Mouse (Mus musculus): ENCODE data around the gene Fars2.
"Not testable (repeated sequence)": the region's sequence is repeated elsewhere in the genome, so short reads cannot be mapped to it uniquely, and the experiment has no call there.

Fars2 gene

GRCm38 (mm10) chr13:36367712-36368491 lies 250.7 kb downstream of the Fars2 start:
- DNase-seq (ENCODE audit: low read depth, low spot score): no peak

DNA sequence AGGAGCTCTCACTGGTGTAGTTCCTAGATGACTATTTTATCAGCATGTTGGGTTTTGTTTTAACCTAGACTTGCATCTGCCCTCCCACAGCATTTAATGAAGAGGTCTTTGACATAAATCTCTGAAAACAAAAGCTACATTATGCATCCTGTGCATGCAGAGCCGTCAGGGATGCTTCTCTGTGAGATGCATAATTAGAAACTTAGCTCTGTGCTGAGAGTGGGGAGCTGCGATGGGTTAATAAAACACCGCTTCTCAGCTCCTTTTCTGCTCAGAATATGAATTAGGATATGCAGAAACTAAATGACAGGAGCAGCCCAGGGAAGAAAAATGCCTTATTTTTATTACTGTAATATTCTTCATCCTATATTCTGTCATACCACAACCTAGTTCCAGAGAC lies 251.6 kb downstream of the Fars2 start:
- no peak for DNase-seq (ENCODE audit: low read depth, low spot score)

DNA sequence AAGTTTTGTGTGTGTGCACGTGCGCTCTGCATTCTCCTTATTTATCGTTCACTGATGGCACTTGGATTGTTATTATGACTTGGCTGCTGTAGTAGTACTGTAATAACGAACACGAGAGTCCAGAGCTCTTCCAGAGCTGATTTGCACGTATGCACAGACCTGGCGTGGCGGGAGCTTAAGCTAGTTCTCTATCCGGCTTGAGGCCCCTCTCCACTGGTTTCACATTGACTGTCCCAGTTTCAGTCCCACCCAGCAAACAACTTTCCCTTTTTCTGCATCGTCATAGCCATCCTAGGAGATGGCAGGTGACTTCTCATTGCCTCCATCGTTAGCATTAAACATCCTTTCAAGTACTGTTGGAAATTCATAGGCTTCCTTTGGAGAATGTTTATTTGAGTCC lies 252.2 kb downstream of the Fars2 start:
- no peak for DNase-seq (ENCODE audit: low read depth, low spot score)

DNA sequence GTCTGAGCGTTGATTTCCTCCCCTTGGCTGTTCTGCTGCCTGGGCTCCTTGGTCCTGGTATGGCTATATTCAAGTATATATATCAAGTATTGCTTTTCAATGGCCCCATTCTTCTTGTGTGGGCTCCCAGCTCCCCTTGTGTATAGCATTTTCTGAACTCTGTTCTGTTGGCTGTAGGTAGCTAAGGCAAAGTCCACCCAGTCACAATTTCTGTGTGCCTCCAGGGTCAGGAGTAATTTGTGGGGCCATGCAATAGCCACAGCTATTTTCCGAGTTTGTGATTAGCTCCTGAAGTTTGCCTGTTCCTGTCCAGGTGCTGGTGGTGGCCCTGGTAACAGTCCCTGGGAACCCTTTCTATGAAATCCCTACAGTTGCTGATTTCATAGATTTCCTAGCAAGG lies 266.0 kb downstream of the Fars2 start:
- no peak for DNase-seq (ENCODE audit: low read depth, low spot score)

DNA sequence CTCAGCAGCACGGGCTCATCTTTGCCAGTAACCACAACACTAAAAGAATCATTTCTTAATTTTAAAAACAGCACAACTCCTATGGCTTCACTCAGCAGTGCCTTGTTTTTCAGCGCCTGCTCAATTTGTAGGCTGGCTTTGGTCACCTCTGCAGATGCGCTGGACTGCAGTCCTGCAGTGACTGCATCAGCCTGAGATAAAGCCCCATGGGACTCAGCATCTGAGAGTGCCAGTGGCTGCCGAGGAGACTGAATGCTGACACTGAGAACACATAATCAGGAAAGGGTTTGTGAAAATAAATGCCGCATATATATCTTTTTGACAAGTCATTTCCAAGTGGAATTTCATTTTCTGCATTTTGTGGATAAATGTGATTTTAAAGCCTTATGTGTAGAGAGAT lies 268.9 kb downstream of the Fars2 start:
- no peak for DNase-seq (ENCODE audit: low read depth, low spot score)

- no peak for DNase-seq (ENCODE audit: low read depth, low spot score)
Observed at GRCm38 (mm10) chr13:36391936-36392335, 274.7 kb downstream of the Fars2 start.

- no peak for DNase-seq (ENCODE audit: low read depth, low spot score)
Observed at GRCm38 (mm10) chr13:36392666-36393065, 275.5 kb downstream of the Fars2 start.

DNA sequence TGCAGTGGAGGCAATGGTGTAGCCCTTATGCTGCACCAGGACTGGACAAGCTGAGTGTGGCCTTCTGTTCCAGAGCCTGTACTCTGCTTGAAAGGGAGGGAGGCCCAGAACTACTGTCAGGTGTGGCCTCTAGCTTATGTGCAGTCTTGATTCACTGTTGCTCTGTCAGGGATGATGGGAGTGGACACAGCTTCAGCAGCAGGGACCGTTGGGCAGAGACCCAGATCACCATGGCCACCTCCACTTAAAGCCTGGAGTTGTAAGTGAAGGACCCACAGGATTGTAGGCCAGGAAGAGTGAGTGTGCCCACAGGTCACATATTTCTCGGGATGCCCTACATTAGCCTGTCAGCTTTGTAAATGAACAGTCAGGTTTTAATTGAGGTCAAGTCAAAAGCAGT lies 283.8 kb downstream of the Fars2 start:
- DNase-seq (ENCODE audit: low read depth, low spot score): no peak

DNA sequence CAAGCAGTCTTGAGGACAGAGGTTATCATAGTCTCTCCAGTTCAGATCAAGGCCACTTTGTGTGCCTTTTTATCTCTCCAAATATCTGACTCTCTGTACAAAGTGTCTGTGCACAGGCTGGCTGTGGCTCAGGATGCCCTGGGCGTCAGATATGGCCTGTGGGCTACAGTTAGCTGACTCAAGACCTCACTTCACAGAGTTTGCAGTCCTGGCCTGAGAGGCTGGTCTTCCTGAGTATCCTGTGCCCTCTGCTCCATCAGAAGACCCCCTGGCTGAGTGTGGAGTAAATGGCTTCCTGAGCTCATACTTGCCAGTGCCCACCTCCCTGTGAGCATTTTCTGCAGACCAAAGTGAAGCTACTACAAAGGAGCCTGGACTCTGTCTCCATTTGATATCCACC lies 296.1 kb downstream of the Fars2 start:
- no peak for DNase-seq (ENCODE audit: low read depth, low spot score)

GRCm38 (mm10) chr13:36415176-36415575 lies 298.0 kb downstream of the Fars2 start:
- no peak for DNase-seq (ENCODE audit: low read depth, low spot score)

GRCm38 (mm10) chr13:36416546-36416945 lies 299.3 kb downstream of the Fars2 start:
- no peak for DNase-seq (ENCODE audit: low read depth, low spot score)

GRCm38 (mm10) chr13:36419357-36419756 lies 302.1 kb downstream of the Fars2 start:
- DNase-seq (ENCODE audit: low read depth, low spot score): no peak

DNA sequence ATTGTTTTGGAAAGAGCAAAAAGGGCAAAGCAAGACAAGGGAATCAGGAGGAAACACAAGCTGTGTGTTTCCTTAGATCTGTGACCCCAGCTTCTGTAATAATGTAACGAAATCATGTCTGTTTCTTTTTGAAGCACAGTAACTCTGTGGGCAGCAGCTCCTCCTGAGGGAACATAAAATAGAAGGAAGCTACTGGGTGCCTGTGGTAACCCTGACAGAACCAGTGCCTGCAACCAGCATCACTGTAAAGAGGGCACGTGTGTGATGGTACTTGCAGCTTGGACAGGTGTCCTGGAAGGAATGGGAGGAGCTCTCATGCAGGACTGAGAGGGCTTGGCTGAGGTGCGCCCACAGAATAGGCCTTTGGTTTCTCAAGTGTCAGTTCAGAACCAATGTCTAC lies 305.2 kb downstream of the Fars2 start:
- DNase-seq (ENCODE audit: low read depth, low spot score): no peak

- not testable (repeated sequence) for DNase-seq (ENCODE audit: low read depth, low spot score)
Observed at GRCm38 (mm10) chr13:36425824-36426705, 308.9 kb downstream of the Fars2 start.

DNA sequence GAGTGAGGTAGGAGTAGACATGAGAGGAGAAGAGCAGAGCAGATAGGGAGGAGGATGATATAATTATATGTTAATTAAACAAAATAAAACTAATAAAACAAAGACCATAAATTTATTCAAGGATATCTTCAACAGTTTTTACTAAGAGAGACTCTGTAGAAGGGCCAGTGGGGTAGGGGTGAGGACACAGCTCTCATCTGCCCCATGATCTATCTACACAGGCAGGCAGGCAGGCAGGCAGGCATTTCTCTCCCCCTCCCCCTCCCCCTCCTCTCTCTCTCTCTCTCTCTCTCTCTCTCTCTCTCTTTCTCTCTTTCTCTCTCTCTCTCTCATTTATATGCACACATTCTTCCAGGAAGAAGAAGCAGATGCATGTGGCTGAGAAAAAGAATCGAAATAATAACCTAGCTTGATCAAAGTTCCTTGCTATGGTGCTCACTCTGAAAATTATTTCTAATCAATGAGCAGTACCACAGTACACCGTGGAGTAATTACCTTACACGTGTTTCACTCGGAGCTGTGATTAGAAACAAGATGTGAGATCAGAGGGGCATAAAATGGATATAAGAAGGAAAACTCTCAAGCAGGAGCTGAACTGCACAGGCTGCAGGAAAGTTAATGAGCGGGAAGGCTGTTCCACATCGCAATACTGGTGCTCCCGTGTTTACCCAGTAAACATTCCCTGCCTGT lies 312.4 kb downstream of the Fars2 start:
- DNase-seq (ENCODE audit: low read depth, low spot score): no peak

GRCm38 (mm10) chr13:36430420-36431114 lies 313.4 kb downstream of the Fars2 start:
- no peak for DNase-seq (ENCODE audit: low read depth, low spot score)

DNA sequence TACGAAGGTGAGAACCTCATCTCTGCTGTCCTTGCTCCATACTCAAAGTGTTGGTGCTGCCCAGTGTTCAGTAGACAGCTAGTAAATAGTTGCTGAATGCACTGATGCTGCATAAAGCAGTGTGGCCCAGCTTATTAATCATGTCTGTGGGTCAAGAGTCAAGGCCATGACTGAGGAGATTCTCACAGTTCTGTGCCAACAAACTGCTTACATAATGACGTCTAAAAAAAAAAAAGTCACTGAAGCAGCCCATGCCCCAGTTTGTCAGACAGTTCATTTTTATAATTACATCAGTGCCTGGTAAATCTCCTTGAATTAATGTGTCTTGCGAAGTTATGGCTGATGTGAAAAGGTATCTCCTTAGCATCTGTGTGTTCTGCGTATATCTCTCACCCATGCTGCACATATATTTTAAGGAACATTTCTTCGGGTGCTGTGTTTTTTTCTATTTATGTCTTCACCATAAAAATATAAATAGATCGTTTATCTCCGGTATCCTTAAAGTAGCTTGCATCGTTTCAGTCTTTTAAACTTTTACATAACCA lies 314.8 kb downstream of the Fars2 start:
- DNase-seq (ENCODE audit: low read depth, low spot score): no peak

GRCm38 (mm10) chr13:36444748-36445423 lies 327.7 kb downstream of the Fars2 start:
- no peak for DNase-seq (ENCODE audit: low read depth, low spot score)

DNA sequence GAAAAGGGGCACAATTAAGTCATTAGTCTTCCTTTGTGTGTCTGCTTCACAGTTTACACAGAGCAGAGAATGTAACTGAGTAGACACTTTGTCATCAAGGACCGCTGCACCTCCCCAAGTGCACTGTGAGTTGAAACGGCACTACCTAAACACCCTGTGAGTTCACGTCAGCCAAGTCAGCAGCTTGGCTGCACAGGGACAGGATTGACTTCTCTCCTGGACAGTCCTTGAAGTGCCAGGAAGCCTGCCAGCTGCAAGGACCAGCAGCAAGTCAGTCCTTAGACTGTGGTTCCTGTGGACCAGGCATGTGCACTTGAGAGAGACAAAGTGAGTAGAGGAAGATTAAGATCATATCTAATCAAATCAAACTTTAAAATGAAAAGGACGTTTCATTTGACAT lies 330.7 kb downstream of the Fars2 start:
- no peak for DNase-seq (ENCODE audit: low read depth, low spot score)

GRCm38 (mm10) chr13:36448565-36448964 lies 331.4 kb downstream of the Fars2 start:
- no peak for DNase-seq (ENCODE audit: low read depth, low spot score)

GRCm38 (mm10) chr13:36451437-36451836 lies 334.2 kb downstream of the Fars2 start:
- DNase-seq (ENCODE audit: low read depth, low spot score): no peak

All from WW6 (cell line).